Mouse (Mus musculus) retina, embryonic 14.5 days (tissue): ENCODE results near the gene Pex6.
A peak's percentile ranks its signal among the peaks of the same experiment; 100 is the strongest.
"Not testable (repeated sequence)": the region's sequence is repeated elsewhere in the genome, so short reads cannot be mapped to it uniquely, and the experiment has no call there.

Source experiments
- DNase-seq: peaks from one replicate; pipeline ENCODE4 v3.0.0-alpha.2; 2015; ENCODE audit warnings: low spot score

The Pex6 gene

DNA sequence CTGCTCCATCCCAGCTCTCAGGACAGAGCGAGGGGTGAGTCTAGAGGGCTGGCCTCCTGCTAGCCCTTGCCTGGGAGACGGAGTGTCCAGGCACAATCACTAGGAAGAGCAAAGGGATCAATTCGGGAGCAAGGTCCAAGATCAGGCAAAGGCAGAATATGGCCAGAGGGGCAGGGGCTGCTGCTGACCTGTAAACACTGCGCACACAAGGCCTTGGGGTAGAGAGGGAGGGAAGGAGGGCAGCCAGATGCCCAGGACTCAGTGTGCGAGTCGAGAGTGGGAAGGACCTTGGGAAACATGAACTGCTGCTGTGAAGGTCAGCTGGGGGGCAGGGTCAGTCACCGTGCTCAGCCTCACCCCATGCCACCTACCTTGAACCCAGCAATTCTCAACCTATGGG is 24.0 kb downstream of the Pex6 start:
- no peak for DNase-seq

DNA sequence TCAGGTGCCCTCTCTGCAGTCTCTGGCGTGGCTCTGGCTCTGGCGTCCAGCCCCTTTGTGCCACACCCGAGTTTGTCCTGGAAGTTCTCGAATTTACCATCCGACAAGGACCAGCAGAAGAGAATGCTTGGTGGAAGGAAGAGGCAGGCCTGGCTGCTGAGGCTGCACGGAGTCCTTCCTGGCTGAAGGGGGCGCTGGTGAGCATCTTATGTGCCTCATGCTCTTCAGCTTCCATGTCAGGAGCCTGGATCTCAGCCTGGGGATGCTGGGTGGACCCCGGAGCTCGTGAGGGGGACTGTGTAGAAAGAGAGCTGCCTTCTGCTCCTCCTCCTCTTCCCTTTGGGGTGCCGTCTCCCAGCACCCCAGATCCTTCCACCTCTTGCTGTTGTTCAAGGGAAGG is 24.9 kb downstream of the Pex6 start:
- DNase-seq = peak; percentile 31

DNA sequence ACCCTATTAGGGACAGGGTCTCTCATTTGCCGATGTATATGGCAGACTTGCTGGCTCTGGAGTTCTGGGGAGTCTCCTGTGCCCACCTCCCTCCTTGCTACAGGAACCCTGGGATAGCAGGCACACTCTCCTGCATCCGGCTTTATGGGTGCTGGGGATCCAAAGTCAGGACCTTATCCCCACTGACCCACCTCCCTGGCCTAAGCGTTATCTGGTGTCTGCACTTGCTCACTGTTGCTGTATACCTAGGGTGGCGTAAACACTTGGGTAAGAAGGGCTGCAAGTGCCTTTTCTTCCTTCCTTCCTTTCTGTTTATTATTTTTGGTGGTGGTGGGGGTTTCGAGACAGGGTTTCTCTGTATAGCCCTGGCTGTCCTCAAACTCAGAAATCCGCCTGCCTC is 30.0 kb downstream of the Pex6 start:
- DNase-seq = no peak

DNA sequence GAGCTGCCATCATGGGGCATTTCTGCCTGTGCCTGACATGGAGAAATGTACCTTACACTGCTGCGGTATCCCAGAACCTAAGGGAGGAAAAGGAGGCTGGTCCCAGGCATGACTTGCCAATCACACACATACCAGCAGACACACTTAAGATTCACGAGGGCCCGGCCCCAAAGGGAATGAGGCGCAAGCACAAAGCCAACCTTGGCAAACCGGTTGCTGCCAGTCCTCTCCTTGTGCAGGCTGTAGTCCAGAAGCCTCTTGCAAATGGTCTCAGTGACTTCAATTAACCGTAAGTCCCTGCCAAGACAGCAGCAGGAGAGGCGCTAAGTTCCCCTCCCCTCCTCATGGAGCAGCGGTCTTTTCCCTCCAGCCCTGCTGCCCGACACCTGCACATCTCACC is 31.7 kb downstream of the Pex6 start:
- DNase-seq = no peak

DNA sequence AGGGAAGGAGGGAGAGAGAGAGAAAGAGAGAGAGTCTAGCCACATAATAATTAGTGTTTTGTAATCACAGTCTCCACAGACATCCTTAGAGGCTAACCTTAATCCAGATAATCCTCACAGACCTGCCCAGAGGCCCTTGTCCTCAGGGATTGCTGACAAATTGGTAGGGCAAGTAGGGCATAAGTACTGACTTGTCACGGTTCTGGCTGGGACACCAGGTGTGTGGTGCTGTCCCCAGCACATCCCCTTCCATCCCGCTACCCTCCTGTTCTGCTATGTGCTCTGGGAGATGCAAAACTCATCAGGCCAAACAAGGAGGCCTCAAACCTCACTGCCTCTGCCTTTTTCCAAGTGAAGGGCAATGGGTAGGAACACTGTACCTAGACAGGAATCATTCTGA is 34.2 kb downstream of the Pex6 start:
- no peak for DNase-seq

DNA sequence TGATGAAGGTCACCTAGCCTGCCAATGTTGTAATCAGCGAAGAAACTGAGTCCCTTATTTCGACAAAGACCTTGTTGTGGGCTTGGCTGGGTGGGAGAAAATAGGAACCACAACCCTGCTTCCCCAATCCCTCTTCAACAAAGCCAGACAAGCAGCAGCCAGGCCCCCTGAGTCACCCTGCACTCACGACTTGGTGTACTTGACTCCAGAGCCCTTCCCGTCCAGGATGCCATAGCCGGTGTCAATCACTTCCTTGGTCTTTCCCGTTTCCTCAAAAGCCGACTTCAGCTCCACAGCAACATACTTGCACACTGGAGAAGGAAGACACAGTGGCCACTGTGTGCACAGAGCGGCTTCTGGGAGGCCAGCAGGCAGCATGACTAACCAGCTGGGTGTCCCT is 36.0 kb downstream of the Pex6 start:
- no peak for DNase-seq

DNA sequence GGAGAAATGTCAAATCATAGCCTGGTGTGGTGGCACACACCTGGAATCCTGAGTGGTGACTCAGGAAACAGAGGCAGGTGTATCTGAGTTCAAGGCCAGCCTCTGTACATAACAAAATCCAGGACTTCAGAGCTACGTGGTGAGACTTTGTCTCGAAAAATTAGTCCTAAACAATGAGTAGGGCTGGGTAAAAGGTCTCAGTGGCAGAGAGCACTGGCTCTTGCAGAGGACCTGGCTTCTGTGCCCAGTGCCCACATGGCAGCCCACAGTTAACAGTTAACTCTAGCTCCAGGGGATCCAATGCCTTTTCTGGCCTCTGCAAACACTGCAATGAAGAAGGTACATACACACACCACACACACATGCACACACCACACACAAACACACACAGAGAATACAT is 36.5 kb downstream of the Pex6 start:
- DNase-seq = no peak

DNA sequence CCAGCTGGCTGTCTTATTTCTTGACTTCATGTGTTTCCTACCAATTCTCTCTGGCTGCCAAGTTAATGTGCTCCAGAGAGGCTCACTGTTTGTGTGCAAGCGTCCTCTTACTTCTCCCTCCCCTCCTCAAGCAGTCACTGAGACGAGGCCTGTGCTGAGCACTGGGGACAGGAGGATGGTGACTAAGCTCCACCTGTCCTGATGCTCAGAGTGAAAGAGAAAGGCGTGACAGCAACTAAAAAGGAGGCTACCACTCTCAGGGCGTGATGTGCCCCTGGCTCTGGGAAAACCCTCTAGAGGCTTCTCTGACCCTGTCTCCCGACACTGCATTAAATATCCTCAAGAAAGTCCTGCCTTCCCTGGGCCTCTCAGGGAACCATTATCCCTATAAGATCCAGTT is 38.0 kb downstream of the Pex6 start:
- DNase-seq = no peak

DNA sequence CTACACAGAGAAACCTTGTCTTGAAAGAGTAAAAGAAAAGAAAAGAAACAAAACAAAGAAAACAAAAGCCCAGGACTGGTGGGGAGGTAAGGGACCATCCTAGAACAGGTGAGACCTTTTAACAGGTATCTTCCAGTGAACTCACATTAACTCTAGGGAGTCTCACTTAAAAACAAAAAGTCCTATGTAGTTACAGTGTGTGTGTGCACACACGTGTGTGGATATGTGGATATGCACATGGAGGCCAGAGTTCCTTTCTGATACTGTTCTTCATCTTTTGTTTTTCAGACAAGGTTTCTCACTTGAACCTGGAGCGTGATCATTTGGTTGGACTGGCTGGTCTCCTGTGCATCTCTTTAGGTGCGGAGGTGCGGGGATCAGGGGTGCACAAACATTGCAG is 39.3 kb downstream of the Pex6 start:
- no peak for DNase-seq

DNA sequence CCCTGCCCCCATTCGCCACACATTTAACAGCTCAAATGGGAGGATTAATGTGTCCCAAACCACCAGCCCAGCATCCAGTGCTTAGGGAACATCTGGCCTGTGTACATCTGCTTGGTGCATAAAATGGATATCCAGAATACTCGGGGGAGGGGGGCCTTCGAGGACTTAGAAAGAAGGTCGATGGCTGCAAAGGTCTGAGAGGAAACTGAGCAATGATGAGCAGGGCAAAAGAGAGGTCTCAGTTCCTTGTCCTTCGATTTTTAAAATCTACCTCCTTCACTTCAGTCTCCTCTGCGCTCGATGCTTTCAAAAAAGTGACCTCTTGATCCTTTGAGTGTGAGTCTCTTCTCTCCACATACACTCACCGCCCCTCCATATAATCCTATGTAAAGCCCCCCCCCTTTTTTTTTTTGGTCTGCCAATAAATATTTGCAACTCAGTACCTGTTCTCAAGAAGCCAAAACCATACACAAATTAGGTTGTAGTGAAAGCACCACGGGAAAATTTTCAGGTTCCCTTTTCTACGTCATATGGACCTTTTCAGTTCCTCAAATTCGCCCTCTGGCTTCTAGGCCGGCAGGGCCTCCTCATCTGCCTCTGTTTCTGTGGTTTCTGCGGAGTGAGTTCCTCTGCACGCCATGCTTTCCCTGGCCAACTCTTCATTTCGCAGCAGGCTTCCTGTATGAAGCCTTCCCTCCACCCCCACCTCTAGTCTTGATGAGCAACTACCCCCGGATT is 40.0 kb downstream of the Pex6 start:
- DNase-seq = no peak

DNA sequence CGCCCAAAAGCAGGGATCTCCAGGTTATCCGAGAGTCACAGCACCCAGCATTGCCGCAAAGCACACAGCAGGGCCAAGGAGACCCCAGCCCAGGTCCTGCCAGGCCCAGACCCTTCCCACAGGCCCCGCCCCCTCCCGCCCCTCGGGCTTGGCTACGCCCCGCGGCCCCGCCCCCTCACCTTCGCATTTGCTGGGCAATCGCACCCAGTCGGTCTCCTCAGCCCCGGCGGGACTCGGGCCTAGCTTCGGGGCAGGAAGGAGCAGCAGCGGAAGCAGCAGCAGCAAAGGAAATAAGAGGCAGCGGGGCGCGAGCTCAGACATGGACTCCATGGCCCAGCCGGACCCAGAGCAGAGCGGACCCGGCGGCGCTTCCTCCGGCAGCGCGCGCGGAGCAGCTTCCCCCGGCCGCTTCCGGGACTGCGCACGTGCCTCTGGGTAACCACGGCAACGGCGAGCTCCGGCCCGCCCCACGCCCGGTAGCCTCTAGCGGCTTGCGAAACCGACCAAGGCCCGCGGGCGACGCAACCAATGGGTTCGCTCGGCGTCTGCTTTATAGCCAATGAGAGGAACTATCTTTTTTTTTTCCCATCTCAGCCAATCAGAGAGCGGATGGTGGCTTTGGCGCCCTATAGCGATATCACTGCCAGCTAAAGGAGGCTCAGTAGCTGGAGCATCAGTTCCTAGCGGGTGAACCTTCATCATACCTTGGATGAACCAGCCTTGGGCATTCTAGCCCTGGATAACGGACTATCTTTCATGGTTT is 40.7 kb downstream of the Pex6 start, which contains the start of gene Cnpy3:
TSS of gene Cnpy3 (minus strand) at position 421 of the 763 bp plus-strand sequence.
- DNase-seq = peak; percentile 99

DNA sequence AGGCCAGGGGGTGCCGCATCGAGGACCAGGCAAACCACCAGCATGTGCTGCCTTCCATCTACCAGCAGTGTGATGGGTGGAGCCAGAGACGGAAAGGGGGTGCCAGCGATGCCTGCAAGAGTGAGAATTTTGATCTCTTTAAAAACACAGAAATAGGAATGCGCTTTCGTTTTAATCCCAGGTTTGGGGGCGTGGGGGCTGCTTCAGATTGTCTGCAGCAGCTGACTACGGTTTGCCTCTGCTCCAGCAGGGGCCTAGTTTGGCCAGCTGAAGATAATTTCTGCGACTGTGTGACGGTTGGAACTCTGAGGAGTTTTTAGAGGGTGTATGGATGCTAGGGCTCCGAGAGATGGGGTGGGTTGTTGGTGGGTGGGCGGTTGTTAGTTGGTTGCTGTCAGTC is 47.5 kb downstream of the Pex6 start:
- no peak for DNase-seq

DNA sequence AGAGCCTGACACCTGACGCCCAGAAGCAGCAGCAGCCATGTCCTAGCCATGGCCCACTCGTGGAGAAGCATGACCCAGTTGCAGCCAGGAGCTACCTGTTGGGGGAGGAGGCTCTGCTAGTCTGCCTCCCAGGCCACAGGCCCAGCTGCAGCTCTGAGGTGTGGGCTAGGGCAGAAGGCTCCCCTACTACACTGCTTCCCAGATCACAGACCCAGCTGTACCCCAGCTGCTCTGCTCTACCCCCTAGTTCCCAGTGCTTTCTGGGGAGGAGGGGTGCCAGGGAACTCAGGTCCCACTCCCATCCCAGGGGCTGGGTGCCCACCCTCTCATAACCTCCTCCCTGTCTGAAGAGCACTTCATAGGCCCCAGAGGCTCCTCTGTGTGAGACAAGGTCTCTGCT is 52.3 kb downstream of the Pex6 start, which contains the start of gene Ptcra:
TSS of gene Ptcra (minus strand) at position 169 of the 400 bp plus-strand sequence.
- DNase-seq = no peak

DNA sequence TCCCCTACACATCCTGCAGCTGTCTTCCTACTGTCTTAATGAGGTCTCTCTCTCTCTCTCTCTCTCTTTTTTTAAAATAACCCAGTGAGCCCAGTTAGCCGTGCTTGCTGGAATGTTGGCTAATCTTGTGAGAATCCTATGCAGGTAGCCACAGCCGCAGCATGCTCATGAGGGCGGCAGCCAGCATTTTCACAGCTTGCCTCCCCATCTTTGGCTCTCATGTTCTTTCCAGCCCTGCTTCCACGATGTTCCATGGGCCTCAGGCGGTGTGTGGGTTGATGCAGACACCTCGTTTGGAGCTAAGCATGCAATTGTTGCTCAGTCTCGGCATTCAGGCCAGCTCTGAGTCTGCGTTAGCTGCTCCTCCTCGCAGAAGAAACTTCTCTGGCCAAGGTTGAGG is 53.7 kb downstream of the Pex6 start:
- DNase-seq = not testable (repeated sequence)

DNA sequence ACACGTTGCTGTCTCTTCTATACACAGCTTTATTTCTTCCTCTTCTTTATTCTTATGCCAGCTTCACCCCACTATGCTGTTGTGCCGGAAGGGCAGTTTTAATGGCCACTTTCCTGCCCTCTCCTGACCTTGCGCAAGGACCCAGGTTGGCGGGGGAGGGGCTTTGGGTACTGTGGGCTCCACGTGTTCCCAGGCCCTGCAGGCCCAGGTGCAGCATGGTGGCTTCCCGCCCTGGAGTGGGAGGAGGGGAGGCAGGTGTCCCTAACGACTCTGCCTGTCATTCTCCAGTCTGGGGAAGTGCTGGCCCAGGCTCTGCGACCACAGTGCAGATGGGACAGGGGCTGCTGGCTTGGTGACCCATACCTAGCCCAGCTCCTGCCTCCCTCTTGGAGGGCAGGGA is 56.6 kb downstream of the Pex6 start:
- no peak for DNase-seq

DNA sequence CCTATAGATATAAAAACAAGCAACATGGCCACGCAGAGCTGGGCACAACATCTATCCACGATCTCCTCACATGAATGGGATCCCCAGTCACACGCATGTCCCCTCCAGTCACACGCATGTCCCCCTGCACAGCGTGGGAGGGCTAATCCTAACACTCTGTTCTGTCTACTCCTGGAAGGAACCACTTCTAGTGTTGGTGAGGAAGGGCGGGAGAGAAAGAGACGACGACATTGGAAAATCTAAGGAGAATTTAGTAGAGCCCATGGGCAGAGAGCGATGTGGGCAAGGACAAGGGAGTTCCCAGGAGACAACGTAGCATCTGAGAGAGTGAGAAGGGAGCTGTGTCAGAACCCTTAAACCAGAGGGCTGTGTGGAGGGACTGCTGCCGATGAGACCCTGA is 59.3 kb downstream of the Pex6 start:
- no peak for DNase-seq

DNA sequence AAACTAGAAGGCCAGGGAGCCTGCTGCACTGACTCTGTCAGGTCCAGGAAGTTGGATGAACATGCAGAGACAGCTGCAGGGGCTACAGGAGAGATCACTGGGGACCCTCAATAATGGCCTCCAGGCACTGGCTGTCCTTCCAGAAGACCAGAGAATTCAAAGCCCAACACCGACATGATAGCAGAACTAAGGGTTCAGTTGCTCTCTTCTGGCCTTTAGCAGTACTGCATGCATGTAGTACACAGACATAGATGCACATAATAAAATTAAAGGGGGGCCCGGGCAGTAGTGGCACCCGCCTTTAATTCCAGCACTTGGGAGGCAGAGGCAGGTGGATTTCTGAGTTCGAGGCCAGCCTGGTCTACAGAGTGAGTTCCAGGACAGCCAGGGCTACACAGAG is 59.8 kb downstream of the Pex6 start:
- DNase-seq = peak; percentile 26

DNA sequence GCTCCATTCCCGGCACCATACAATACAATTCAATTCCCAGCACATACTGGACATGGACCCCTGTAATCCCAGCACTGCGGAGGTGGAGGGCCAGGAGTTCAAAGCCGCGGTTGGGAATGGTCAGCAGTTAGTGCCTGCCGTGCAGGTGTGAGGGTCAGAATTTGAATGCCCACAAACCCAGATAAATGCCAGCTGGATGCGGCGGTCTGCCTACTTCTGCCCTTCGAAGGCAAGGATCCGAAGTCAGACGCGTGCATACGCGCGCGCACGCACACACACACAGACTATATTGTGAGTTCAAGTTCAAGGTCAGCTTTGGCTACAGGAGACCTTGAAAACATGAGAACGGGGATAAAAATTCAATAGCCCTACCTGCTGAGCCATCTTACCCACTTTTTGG is 60.4 kb downstream of the Pex6 start:
- DNase-seq = no peak

DNA sequence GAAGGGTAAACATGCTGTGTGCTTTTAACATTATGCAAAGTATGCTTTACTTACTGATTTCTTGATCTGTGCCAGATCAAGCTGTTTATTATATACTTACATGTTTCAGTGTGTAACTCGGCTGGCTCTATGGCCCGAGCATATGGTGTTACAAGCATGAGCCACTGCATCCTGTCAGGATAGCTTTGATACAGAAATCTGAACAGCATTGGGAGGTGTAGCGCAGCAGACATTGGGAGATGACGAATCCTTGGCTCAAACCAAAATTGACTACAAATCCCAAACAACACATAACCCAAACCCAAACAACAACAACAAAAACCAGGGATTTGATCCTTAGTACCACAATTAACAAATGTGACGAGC is 60.8 kb downstream of the Pex6 start:
- no peak for DNase-seq

DNA sequence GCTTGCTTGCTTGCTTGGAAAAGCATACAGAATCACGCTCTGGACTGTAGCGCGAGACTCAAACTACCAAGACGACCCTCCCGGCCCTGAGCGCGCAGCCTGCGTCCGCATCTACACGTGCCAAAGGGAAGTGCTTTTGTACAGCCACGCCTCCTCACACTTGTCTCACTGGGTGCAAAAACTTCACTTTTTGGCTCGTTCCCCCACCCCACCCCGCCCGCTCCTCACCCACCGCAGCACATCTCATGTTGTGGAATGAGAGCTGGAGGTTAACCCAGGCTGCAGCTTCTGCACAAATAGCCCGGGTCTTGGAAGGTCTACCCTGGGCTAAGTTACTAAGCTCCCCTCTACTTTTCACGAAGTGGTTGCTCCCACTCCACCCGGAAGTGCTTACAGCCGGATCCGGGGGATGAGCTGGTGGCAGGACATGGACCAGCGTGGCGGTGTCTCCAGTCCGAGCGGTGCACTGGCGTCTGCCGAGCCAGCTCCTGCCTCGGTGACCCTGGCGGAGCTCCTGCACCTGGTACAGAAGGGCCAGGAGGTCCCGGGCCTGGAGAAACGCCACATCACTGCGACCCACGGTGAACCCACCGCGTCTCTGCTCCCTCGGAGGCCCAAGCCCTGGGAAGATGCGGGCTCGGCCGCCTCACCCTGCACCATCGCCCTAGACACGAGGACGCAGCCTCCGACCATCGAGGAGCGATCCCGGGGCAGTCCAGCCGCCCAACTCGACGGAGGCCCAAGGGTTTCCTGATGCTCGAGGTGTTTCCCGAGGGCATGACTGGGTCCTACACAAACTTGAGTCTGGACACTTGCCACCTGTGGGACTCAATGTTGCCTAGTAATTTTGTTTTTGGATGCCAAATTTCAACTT is 61.4 kb downstream of the Pex6 start, which contains the start of gene 2310039H08Rik:
TSS of gene 2310039H08Rik (plus strand) at position 232 of the 874 bp plus-strand sequence.
- peak; percentile 90 for DNase-seq

DNA sequence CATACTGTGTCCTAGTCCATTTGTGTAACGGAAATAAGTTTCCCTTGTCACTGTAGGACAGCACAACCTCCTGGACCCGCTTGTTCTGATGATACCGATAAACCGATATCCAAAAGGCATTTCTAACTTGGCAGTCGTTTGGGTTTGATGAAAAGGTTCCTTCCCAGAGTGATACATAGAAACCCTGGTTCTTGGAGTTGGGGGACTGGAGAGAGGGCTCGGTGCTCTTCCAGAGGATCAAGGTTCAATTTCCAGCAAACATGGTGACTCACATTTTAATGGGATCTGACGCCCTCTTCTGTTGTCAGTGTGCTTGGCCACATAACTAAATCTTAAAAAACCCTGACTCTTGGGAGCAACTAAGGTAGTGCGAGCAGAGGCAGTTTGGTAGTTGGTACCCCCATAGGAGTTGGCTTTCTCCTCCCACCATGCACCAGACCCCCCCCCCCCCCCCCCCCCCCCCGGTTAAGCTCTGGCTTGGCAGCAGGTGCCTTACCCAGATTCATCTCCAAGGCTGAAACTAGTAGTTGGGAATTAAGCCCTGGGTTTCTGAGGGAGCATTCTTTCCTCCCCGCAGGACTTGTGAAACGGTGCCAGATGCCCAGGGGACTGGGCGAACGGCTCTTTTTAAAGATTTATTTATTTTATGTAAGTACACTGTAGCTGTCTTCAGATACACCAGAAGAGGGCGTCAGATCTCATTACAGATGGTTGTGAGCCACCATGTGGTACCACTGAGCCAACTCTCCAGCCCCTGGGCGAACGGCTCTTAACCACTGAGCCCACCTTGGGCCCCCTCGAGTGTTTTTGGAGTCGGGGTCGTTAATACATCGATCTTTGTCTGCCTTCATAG is 62.2 kb downstream of the Pex6 start:
- DNase-seq = peak; percentile 34

DNA sequence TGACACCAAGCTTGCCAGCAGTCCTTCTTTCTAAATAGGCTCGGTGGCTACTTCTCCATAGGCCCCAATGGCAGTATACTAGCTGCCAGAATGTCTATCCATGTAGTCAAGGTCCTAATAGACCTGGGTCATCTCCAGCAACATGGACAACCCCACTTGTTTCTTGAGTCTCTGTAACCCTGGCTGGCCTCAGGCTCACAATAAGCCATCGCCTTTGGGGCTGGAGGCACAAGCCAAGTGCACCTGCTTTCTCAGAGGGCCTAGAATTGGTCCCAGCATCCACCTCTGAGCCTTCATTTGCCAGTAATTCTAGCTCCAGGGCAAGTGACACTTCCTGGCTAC is 62.8 kb downstream of the Pex6 start:
- DNase-seq = no peak
